Mouse (Mus musculus): ENCODE results near the gene Vegfa. TPM values are rescaled to one million over a fixed set of nuclear protein-coding genes. Genes with fewer than 3 reads are reported as not detected.
"Not testable (repeated sequence)": the region's sequence is repeated elsewhere in the genome, so short reads cannot be mapped to it uniquely, and the experiment has no call there.

The Vegfa gene
- polyA plus RNA-seq, 1 experiment from 2014 or later, result 4.7 TPM

- 82% methylated on average over 5 of the region's 5 CpGs for WGBS
- no peak overlapping the region for H3K9ac ChIP-seq (ENCODE audit: low read depth, low read length)
- no peak overlapping the region for H3K27ac ChIP-seq (ENCODE audit: low read length)
- H3K36me3 ChIP-seq (ENCODE audit: control insufficient read depth, insufficient read depth, low read length), result no peaks in the 10 kb centered on the region
- no peak for ATAC-seq
- H3K27me3 ChIP-seq (ENCODE audit: control insufficient read depth, insufficient read depth, low read depth, low read length), result no peaks in the 10 kb centered on the region
- no peak overlapping the region for H3K4me2 ChIP-seq (ENCODE audit: low read length)
- no peaks in the 10 kb centered on the region for H3K4me1 ChIP-seq (ENCODE audit: control insufficient read depth, insufficient read depth, low read length)
- no peaks in the 10 kb centered on the region for H3K9me3 ChIP-seq (replicated peaks; ENCODE audit: control insufficient read depth, low read length, poor library complexity, severe bottlenecking)
- no peak overlapping the region for H3K4me3 ChIP-seq (ENCODE audit: low read depth, low read length)
Measured at GRCm38 (mm10) chr17:46004482-46004881, 27.7 kb downstream of the Vegfa start.

GRCm38 (mm10) chr17:46003717-46004481 is 28.3 kb downstream of the Vegfa start:
- Histone ChIP-seq H3K9ac (ENCODE audit: low read depth, low read length) (no peak overlapping the region), H3K4me1 (ENCODE audit: control insufficient read depth, insufficient read depth, low read length) (no peaks in the 10 kb centered on the region), H3K4me2 (ENCODE audit: low read length) (no peak overlapping the region), H3K9me3 (replicated peaks; ENCODE audit: control insufficient read depth, low read length, poor library complexity, severe bottlenecking) (no peaks in the 10 kb centered on the region), H3K4me3 (ENCODE audit: low read depth, low read length) (no peak overlapping the region), H3K27ac (ENCODE audit: low read length) (no peak overlapping the region), H3K36me3 (ENCODE audit: control insufficient read depth, insufficient read depth, low read length) (no peaks in the 10 kb centered on the region), H3K27me3 (ENCODE audit: control insufficient read depth, insufficient read depth, low read depth, low read length) (no peaks in the 10 kb centered on the region)
- no peak for ATAC-seq
- 86% methylated on average over 15 of the region's 15 CpGs for whole genome bisulfite sequencing

GRCm38 (mm10) chr17:45999366-45999940 is 32.7 kb downstream of the Vegfa start:
- 88% methylated on average over 9 of the region's 9 CpGs for WGBS
- H3K36me3 ChIP-seq (ENCODE audit: control insufficient read depth, insufficient read depth, low read length), result no peaks in the 10 kb centered on the region
- H3K27me3 ChIP-seq (ENCODE audit: control insufficient read depth, insufficient read depth, low read depth, low read length), result no peaks in the 10 kb centered on the region
- no peak for ATAC-seq
- H3K4me3 ChIP-seq (ENCODE audit: low read depth, low read length), result no peak overlapping the region
- H3K4me1 ChIP-seq (ENCODE audit: control insufficient read depth, insufficient read depth, low read length), result no peaks in the 10 kb centered on the region
- no peak overlapping the region for H3K27ac ChIP-seq (ENCODE audit: low read length)
- H3K9me3 ChIP-seq (replicated peaks; ENCODE audit: control insufficient read depth, low read length, poor library complexity, severe bottlenecking), result no peaks in the 10 kb centered on the region
- no peak overlapping the region for H3K4me2 ChIP-seq (ENCODE audit: low read length)
- no peak overlapping the region for H3K9ac ChIP-seq (ENCODE audit: low read depth, low read length)

GRCm38 (mm10) chr17:45998363-45998762 is 33.8 kb downstream of the Vegfa start:
- H3K27ac ChIP-seq (ENCODE audit: low read length), result no peak overlapping the region
- H3K36me3 ChIP-seq (ENCODE audit: control insufficient read depth, insufficient read depth, low read length), result no peaks in the 10 kb centered on the region
- no peaks in the 10 kb centered on the region for H3K4me1 ChIP-seq (ENCODE audit: control insufficient read depth, insufficient read depth, low read length)
- no peak overlapping the region for H3K4me2 ChIP-seq (ENCODE audit: low read length)
- H3K9me3 ChIP-seq (replicated peaks; ENCODE audit: control insufficient read depth, low read length, poor library complexity, severe bottlenecking), result no peaks in the 10 kb centered on the region
- H3K27me3 ChIP-seq (ENCODE audit: control insufficient read depth, insufficient read depth, low read depth, low read length), result no peaks in the 10 kb centered on the region
- H3K4me3 ChIP-seq (ENCODE audit: low read depth, low read length), result no peak overlapping the region
- H3K9ac ChIP-seq (ENCODE audit: low read depth, low read length), result no peak overlapping the region
- no peak for ATAC-seq
- 34% methylated on average over 6 of the region's 6 CpGs for WGBS

- Histone ChIP-seq H3K4me1 (ENCODE audit: control insufficient read depth, insufficient read depth, low read length) (no peaks in the 10 kb centered on the region), H3K36me3 (ENCODE audit: control insufficient read depth, insufficient read depth, low read length) (no peaks in the 10 kb centered on the region), H3K4me2 (ENCODE audit: low read length) (no peak overlapping the region), H3K4me3 (ENCODE audit: low read depth, low read length) (no peak overlapping the region), H3K27ac (ENCODE audit: low read length) (no peak overlapping the region), H3K9me3 (replicated peaks; ENCODE audit: control insufficient read depth, low read length, poor library complexity, severe bottlenecking) (no peaks in the 10 kb centered on the region), H3K27me3 (ENCODE audit: control insufficient read depth, insufficient read depth, low read depth, low read length) (no peaks in the 10 kb centered on the region), H3K9ac (ENCODE audit: low read depth, low read length) (no peak overlapping the region)
- ATAC-seq, result no peak
- 92% methylated on average over 9 of the region's 9 CpGs for WGBS
Measured at GRCm38 (mm10) chr17:45996921-45997444, 35.2 kb downstream of the Vegfa start.

- Histone ChIP-seq H3K4me2 (ENCODE audit: low read length) (no peak overlapping the region), H3K27ac (ENCODE audit: low read length) (no peak overlapping the region), H3K4me1 (ENCODE audit: control insufficient read depth, insufficient read depth, low read length) (no peaks in the 10 kb centered on the region), H3K36me3 (ENCODE audit: control insufficient read depth, insufficient read depth, low read length) (no peaks in the 10 kb centered on the region), H3K4me3 (ENCODE audit: low read depth, low read length) (no peak overlapping the region), H3K9me3 (replicated peaks; ENCODE audit: control insufficient read depth, low read length, poor library complexity, severe bottlenecking) (no peaks in the 10 kb centered on the region), H3K27me3 (ENCODE audit: control insufficient read depth, insufficient read depth, low read depth, low read length) (no peaks in the 10 kb centered on the region), H3K9ac (ENCODE audit: low read depth, low read length) (no peak overlapping the region)
- ATAC-seq, result no peak
- 66% methylated on average over 11 of the region's 11 CpGs for WGBS
Measured at GRCm38 (mm10) chr17:45994281-45994817, 37.8 kb downstream of the Vegfa start.

- Histone ChIP-seq H3K4me3 (ENCODE audit: low read depth, low read length) (no peak overlapping the region), H3K27ac (ENCODE audit: low read length) (no peak overlapping the region), H3K9ac (ENCODE audit: low read depth, low read length) (no peak overlapping the region), H3K4me1 (ENCODE audit: control insufficient read depth, insufficient read depth, low read length) (no peaks in the 10 kb centered on the region), H3K27me3 (ENCODE audit: control insufficient read depth, insufficient read depth, low read depth, low read length) (no peaks in the 10 kb centered on the region), H3K36me3 (ENCODE audit: control insufficient read depth, insufficient read depth, low read length) (no peaks in the 10 kb centered on the region), H3K9me3 (replicated peaks; ENCODE audit: control insufficient read depth, low read length, poor library complexity, severe bottlenecking) (no peaks in the 10 kb centered on the region), H3K4me2 (ENCODE audit: low read length) (no peak overlapping the region)
- no peak for ATAC-seq
- 87% methylated on average over 3 of the region's 3 CpGs for WGBS
Measured at GRCm38 (mm10) chr17:45986915-45987314, 45.3 kb downstream of the Vegfa start.

- ATAC-seq, result no peak
- Histone ChIP-seq H3K4me1 (ENCODE audit: control insufficient read depth, insufficient read depth, low read length) (no peaks in the 10 kb centered on the region), H3K36me3 (ENCODE audit: control insufficient read depth, insufficient read depth, low read length) (no peaks in the 10 kb centered on the region), H3K9ac (ENCODE audit: low read depth, low read length) (no peak overlapping the region), H3K27ac (ENCODE audit: low read length) (no peak overlapping the region), H3K9me3 (replicated peaks; ENCODE audit: control insufficient read depth, low read length, poor library complexity, severe bottlenecking) (no peaks in the 10 kb centered on the region), H3K4me2 (ENCODE audit: low read length) (no peak overlapping the region), H3K4me3 (ENCODE audit: low read depth, low read length) (no peak overlapping the region), H3K27me3 (ENCODE audit: control insufficient read depth, insufficient read depth, low read depth, low read length) (no peaks in the 10 kb centered on the region)
- WGBS, result 87% methylated on average over 6 of the region's 6 CpGs
Measured at GRCm38 (mm10) chr17:45986374-45986773, 45.8 kb downstream of the Vegfa start.

GRCm38 (mm10) chr17:45983185-45983584 is 49.0 kb downstream of the Vegfa start:
- H3K27ac ChIP-seq (ENCODE audit: low read length); ATAC-seq: not testable (repeated sequence)

More at GRCm38 (mm10) chr17:45983185-45983584, 49.0 kb downstream of the Vegfa start:
- not testable (repeated sequence) for H3K36me3 ChIP-seq (ENCODE audit: control insufficient read depth, insufficient read depth, low read length); H3K4me3 ChIP-seq (ENCODE audit: low read depth, low read length); H3K4me2 ChIP-seq (ENCODE audit: low read length); H3K9ac ChIP-seq (ENCODE audit: low read depth, low read length); H3K27me3 ChIP-seq (ENCODE audit: control insufficient read depth, insufficient read depth, low read depth, low read length); H3K4me1 ChIP-seq (ENCODE audit: control insufficient read depth, insufficient read depth, low read length); H3K9me3 ChIP-seq (replicated peaks; ENCODE audit: control insufficient read depth, low read length, poor library complexity, severe bottlenecking)
- WGBS, result 92% methylated on average over 1 of the region's 1 CpGs
